Mouse (Mus musculus): ENCODE data around the gene Serpina3j.
"Not testable (repeated sequence)": the region's sequence is repeated elsewhere in the genome, so short reads cannot be mapped to it uniquely, and the experiment has no call there.

DNA sequence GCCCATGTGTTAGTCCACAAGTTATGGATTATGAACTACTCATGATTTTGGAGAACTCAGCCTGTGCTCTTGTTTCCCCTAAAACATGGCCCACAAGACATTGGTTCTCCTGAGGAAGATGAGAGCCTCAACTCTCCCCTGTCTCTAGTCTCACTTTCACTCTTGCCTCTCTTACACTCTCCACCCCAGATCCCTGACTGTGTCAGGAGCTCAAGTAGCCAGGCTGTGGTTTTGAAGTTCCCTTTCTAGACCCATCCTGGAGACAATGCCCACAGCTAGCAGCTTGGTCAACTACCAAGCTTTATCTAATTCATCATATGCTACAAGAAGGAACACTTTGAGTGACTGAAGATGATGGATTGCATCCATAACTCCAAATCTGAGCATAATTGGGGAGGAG is 28.1 kb downstream of the Serpina3j start:
- not testable (repeated sequence) for TF ChIP-seq CTCF (IDR thresholded peaks at IDR 0.05; ENCODE audit: extremely low read depth, insufficient read depth, insufficient read length, insufficient replicate concordance); POLR2A (IDR thresholded peaks at IDR 0.05; ENCODE audit: low read depth, low read length)
